ENCODE assay signal across 15 mouse cellular contexts in the genomic region with DNA sequence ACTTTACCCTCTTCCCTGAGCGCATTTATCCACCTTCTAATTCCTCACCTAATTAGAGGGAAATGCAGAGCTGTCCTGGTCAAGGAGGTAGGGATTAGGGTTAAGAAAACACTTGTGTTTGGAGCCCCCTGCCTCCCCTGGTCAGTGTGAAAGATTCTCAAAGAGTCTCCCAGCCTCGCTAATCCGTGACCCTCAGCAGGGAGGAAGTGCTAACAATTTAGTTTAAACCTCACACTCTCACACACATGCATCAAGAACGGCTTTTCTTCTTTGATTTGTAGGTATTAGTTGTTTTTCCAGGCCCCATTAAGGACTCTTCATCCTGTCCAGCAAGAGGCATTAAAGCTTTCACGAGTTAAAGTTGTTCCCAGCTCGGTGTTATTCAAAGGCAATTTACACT.
"Had no signal": no experiment of that assay in that cellular context is flagged by ENCODE, and none has a peak within 500 bp of the region (broad histone marks: within the 10 kb centered on the region; RNA-seq: fewer than 3 reads in every experiment).

No protein-coding gene starts in this region.

- H3K4me3 ChIP-seq: lung, embryonic 15.5 days; megakaryocyte, embryonic 14.5 days; midbrain, embryonic 13.5 days; neural tube, embryonic 12.5 days had no signal

- H3K27ac ChIP-seq: limb, embryonic 12.5 days; liver, embryonic 13.5 days; lung, embryonic 15.5 days; macrophage; midbrain, embryonic 13.5 days; neural tube, embryonic 12.5 days had no signal

- DNase-seq: kidney, postnatal 10 days; liver; liver, embryonic 13.5 days; liver, postnatal 0 days; lung, postnatal 14 days; right cerebral cortex, postnatal 4 days; spleen, adult 18-20 months; thymus, adult 18-20 months; thymus, postnatal 14 days had no signal

- H3K27me3 ChIP-seq: lung, embryonic 15.5 days; neural tube, embryonic 12.5 days had no signal

- H3K9ac ChIP-seq: limb, embryonic 12.5 days; liver, embryonic 13.5 days; liver, postnatal 0 days; lung, embryonic 15.5 days; midbrain, embryonic 13.5 days; neural tube, embryonic 12.5 days had no signal

- H3K36me3 ChIP-seq: limb, embryonic 12.5 days; liver, embryonic 13.5 days; lung, embryonic 15.5 days; midbrain, embryonic 13.5 days; neural tube, embryonic 12.5 days had no signal

- H3K9me3 ChIP-seq: limb, embryonic 12.5 days; liver, embryonic 13.5 days; lung, embryonic 15.5 days; megakaryocyte, embryonic 14.5 days; midbrain, embryonic 13.5 days; neural tube, embryonic 12.5 days had no signal

- H3K4me2 ChIP-seq: lung, embryonic 15.5 days; midbrain, embryonic 13.5 days had no signal

- H3K4me1 ChIP-seq: lung, embryonic 15.5 days had no signal

- ATAC-seq: liver, postnatal 0 days; midbrain, embryonic 13.5 days had no signal
